Mouse (Mus musculus) lung, postnatal 4 days (tissue): ENCODE data around the gene Zfp771.

Experiments
- DNase-seq, 2 experiments: peaks; one replicate each; pipeline ENCODE4 v3.0.0; 2021

The Zfp771 gene

DNA sequence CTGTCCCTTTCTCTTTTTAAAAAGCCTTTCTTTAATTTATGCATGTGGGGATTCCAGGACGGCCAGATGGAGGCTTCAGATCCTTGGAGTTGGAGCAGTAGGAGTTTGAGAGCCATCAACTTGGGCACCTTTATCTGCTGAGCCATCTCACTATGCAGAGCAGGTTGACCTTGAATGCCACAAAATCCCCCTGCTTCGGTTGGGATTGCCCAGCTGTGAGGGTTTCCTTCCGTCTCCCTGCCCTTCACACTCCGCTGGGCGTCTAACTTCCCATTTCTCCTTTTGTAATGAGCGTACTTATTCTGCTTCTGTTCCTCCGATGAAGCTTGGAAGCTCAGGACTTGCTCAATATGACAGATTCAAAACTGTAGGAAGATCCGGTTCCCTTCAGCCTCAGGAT, 46.1 kb downstream of the Zfp771 start:
- DNase-seq: no peak

DNA sequence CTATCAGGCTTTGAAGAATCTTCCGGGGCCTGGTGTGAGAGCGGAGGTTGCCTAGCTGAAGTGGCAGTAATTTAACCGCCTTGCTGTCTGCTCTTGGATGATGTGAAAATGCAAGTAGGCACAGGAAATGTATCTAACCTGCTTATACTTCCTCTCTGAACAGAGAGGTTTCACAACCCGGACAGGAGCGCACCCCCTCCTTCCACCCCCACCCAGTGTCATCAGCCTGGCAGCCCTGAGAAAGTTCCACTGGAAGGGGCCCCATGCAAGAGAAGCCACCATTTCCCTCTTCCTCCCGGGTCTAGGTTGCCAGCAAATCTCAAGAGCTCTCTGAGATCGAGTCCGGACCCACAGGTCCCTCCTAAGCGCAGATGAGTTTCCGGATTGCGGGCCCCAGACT, 52.0 kb downstream of the Zfp771 start, which contains the start of gene Itgal:
Gene Itgal (plus strand): TSS at position 163 of the 400 bp plus-strand sequence.
- DNase-seq: peak; percentile 59 to 60

DNA sequence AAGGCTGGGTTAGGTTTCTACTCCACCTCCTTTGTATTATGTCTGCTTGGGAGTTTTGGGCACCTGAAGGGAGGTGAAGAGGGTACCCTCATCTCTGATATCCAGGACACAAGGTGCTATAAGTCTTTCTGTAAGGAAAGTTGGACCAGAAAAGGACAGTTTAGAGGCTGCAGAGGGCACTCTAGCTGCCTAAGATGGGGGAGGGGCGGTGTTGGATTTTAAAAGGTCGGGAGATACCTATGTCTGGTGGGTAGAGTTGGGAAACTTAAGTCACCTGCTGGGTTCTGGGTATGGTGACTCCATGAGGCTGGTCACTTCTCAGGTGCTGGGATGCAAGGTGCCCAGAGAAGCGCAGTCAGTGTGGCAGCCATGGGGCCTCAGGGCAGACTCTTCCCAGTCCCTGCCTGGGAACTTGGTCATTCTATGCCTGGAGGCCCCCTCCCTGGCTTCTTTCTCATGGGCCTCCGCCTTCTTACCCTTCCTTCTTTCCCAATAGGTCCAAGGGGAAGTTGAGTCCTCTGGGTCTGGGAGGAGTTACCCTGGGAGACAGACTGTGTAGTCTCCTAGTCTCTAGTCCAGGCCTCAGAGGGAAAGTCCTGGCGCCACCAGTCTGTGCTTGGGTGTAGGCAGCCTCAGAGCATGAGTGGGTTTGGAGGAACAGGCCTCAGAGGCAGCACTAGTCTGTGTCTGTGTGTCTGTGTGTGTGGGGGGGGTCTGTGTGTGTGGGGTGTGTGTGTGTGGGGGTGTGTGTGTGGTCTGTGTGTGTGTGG, 52.9 kb downstream of the Zfp771 start:
- DNase-seq: peak in 1 of 2 experiments; percentile 32

- no peak for DNase-seq
These were observed 53.6 kb downstream of the Zfp771 start for GRCm38 (mm10) chr7:127297586-127298193.
